Mouse (Mus musculus) cortical plate, adult 2 months (tissue): ENCODE data around the gene Dhdh.

Experiments used
- CTCF ChIP-seq: fragments of 200-500 bp; IDR thresholded peaks from 2 replicates; pipeline ENCODE4 v1.5.1; 2011; ENCODE audit warnings: mild to moderate bottlenecking, control low read depth, low read length; ENCODE audit not compliant: insufficient read depth; ENCODE audit errors: extremely low read depth
- POLR2A ChIP-seq: fragments of 200-500 bp; IDR thresholded peaks from 2 replicates; pipeline ENCODE4 v1.6.1; 2011; ENCODE audit warnings: mild to moderate bottlenecking, low read length, control low read depth; ENCODE audit not compliant: insufficient read depth; ENCODE audit errors: extremely low read depth

GRCm38 (mm10) chr7:45518618-45519017, 30.0 kb upstream of the Dhdh start:
- no peak for TF ChIP-seq POLR2A
- TF ChIP-seq CTCF = no peak
